Mouse (Mus musculus) NIH3T3 (cell line): ENCODE results near the gene Pan2.
"Not testable (repeated sequence)": the region's sequence is repeated elsewhere in the genome, so short reads cannot be mapped to it uniquely, and the experiment has no call there.

Experiments
- DNase-seq: peaks from one replicate; pipeline ENCODE4 v3.0.0-alpha.2; 2012; ENCODE audit warnings: low read depth

Gene Pan2

GRCm38 (mm10) chr10:128283604-128284579, 19.2 kb upstream of the Pan2 start:
- peak; percentile 90 for DNase-seq

GRCm38 (mm10) chr10:128290594-128290993, 12.5 kb upstream of the Pan2 start:
- not testable (repeated sequence) for DNase-seq

DNA sequence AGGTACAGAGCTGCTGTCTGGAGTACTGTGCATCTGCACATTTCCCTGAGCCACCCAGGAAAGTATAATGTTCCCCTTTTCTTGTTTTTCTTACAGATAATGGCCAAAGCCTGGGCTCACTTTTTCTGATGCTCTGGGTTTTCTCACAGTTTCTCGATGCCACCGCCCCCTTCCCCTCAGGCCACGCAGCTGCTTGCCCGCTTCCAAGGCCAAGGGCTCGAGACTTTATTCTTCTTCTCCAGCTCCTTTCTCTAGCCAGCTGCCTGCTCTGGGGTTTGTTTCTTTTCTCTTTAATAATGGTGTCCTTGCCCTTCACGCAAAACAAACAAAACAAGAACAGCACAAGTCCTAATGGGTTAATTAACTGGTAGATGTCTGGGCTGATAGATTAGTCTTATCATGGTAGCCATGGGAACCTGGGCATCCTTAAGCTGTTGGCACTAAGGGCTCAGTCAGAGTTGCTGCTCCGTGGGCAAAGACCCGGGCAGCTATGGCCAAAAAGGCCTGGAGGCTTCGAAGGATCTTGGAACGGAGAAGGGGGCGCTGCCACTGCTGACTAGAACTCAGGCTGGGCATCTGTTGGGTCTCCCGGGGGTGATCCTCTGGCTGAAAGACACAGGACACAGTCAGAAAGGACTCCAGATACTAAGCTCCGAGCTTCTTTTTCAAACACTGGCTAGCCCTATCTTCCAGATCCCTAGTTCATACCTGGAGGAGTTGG, 6.6 kb upstream of the Pan2 start:
- no peak for DNase-seq

- peak; percentile 13 for DNase-seq
Measured at GRCm38 (mm10) chr10:128297221-128297620, 5.9 kb upstream of the Pan2 start.

DNA sequence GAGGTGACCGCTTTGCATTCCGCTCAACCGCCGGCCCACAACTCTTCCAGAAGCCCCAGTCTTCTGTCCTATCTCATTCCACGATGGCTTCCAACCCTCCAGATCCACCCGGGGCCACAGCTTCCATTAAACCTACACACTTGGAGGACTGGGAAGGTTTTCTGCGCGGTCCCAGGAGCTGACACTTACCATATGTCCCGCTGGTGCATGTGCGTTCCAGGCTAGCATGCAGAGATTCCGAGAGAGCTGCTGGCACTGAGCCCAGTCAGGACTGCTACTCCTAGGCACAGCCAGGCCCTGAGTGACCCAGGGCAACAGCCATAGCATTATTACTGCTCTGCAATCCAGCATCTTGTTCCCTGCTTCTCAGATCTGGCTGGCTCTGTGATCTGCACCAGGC, 5.5 kb upstream of the Pan2 start:
- DNase-seq, result peak; percentile 22

GRCm38 (mm10) chr10:128298243-128298642, 4.9 kb upstream of the Pan2 start:
- peak; percentile 61 for DNase-seq

DNA sequence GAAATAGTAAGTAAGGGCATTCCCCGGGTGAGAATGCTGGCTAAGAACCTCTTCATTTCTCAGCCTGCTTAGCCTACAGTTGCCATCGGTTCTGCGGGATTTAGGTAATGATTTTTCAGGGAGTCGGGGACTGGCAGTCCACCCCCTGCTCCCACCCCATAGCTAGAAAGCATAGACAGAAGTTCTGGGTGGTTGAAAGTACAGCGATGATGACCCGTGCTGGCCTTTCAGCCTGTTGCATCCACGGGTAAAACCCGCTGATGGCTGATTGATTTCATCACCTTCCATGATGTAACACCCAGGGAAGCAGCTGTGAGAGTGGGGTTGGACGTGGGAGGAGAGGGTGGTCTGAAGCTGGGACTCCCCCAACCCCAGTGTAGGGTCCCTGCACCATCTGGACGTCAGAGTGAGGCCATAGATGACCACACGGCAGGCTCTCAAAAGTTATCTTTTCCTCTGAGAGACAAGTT, 4.4 kb upstream of the Pan2 start, which contains the start of gene Il23a:
TSS of gene Il23a (minus strand) at position 51 of the 470 bp plus-strand sequence.
- no peak for DNase-seq

GRCm38 (mm10) chr10:128302357-128302756, 778 bp upstream of the Pan2 start:
- DNase-seq, result peak; percentile 37

DNA sequence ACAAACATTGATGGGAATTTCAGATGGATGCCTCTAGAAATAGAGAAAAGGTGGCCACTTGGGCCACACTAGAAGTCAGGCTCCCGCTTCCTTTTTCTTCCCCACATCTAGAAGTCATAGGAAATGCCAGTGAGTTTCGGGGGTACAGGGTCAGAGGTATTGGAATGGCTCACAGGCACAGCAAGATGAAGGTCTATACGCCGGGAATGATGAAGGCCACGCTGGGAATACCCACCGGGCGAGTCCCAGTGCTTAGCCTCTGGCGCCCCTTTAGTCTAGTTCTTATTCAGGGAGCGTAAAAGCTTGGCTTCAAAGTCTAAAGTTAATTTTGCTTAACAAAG, 380 bp upstream of the Pan2 start:
- DNase-seq, result no peak

GRCm38 (mm10) chr10:128309654-128310053, 6.5 kb downstream of the Pan2 start:
- DNase-seq, result no peak

DNA sequence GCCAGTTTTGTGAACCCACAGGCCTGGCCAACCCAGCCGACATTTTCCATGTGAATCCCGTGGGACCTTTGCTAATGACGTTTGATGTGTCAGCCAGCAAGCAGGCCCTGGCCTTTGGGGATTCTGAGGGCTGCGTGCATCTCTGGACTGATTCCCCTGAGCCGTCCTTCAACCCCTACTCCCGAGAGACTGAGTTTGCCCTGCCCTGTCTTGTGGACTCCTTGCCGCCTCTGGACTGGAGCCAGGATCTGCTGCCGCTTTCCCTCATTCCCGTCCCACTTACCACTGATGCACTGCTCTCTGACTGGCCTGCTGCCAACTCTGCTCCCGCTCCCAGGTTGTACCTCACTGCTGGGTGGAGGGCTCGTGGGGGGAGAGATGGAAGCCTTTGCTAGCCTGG, 7.0 kb downstream of the Pan2 start:
- DNase-seq, result no peak

DNA sequence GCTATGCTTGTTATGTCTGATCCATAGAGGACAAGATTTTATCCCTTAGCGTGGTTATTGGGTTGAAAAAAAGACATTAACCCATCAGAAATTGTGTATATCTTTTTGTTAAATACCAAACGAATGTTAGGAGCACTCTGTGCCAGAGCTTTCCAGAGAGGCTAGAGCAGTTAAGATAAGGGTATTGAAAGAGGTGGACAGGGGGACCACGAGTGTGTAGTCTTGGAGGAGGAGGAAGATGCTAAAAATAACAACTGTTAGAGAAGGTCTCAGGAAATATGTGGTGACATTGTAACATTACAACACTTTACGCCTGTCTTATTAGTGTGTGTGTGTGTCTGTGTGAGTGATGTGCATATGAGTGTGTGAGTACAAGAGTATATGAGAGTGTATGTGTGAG, 7.8 kb downstream of the Pan2 start:
- no peak for DNase-seq

DNA sequence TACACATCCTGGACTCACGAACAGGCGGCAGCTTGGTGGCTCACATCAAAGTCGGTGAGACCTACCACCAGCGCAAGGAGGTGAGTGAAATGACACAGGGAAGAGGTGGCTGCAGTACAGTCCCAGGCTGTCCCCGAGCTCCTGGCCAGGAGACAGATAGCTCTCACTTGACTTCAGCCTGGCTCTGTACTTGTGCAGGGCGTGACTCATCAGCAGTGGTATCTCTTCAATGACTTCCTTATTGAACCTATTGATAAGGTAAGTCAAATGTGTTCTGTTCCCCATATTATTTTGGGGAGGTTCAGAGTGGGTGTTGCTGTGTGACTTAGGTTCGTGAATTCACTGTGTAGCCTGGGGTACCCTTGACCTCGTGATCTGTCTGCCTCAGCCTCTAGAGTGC, 12.4 kb downstream of the Pan2 start:
- no peak for DNase-seq

DNA sequence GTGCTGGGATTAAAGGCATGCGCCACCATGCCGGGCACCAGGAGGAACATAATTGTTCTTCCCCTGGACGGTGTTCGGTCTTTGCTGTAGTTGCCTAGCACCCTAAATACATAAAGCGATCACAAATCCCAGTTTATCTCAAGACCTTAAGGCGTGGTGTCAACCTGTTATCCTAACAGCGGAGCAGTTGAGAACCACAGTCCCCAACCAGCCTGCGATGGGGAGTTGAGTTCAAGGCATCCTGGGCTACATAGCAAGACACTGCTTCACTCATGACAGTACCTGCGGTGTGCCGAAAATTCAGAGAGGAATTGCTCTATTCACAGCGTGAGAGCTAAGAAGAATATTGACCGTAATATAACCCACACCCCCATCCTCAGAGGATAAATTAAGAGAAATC, 18.5 kb downstream of the Pan2 start:
- no peak for DNase-seq

GRCm38 (mm10) chr10:128322141-128323108, 19.3 kb downstream of the Pan2 start, which contains the start of gene Cnpy2:
Gene Cnpy2 (plus strand): TSS chr10:128322459.
- peak; percentile 94 for DNase-seq

DNA sequence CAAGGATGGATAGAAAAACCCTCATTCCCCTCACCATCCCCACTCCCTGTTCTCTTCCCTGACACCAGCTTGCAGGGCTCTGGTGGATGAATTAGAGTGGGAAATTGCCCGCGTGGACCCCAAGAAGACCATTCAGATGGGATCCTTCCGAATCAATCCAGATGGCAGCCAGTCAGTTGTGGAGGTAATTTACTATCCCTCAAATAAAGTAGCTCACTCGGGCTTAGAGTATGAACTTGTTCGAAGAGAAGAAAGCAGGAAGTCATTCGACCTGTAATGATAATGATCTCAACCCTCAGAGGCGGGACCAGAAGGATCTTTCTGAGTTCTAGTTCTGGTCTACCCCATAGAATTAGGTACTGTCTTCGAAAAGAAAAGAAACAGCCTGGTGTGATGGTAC, 20.4 kb downstream of the Pan2 start:
- DNase-seq, result no peak

DNA sequence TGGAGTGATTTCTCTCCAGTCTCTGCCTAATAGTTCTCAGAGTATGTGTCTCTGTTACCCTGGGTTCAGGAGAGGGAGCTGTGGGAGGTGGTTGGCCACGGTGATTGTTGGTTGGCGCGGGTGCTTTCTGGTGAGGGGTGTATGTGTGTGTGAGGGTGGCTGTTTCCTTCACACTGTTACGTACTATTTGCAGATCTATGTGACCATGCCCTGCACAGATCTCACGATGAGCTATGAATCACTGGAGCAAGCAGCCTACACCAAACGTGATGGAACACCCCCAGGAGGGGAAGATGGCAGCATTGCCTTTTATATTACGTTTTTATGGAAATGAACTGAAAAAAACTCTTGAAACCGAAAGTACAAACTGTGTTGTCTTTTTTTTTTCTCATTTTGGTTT, 23.7 kb downstream of the Pan2 start:
- no peak for DNase-seq

DNA sequence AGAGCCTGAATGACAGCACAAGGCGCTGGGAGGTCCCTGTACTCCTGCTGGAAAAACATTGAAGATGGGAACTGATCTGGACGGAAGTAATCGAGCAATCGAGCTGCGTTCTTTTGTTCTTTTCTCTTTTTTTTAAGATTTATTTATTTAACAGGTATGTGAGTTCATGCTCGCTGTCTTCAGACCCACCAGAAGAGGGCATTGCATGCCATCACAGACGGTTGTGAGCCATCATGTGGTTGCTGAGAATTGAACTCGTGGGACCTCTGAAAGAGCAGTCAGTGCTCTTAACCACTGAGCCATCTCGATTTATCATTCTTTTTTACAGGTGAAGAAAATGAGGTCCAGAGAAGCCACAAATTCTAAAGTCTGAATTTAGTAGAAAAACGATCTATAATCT, 24.5 kb downstream of the Pan2 start:
- DNase-seq, result peak; percentile 57

DNA sequence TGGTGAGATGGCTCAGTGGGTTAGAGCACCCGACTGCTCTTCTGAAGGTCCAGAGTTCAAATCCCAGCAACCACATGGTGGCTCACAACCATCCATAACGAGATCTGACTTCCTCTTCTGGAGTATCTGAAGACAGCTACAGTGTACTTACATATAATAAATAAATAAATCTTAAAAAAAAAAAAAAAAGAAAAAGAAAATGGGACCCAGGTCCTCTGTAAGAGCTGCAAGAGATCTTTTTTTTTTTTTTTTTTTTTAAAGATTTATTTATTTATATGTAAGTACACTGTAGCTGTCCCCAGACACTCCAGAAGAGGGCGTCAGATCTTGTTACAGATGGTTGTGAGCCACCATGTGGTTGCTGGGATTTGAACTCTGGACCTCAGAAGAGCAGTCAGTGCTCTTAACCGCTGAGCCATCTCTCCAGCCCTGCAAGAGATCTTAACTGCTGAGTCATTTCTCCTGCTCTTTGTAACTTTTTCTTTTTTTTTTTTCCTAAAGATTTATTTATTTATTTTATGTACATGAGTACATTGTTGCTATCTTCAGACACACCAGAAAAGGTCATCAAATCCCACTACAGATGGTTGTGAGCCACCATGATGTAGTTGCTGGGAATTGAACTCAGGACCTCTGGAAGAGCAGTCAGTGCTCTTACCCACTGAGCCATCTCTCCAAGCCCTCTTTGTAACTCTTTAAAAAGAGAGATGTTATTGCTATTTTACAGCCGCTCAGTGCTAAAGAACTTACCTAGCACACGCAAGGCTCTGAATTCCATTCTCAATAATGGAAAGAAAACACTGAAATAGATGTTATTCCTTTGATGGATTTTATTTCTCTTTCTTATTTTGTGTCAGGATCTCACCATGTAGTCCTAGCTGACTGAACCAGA, 29.5 kb downstream of the Pan2 start:
- DNase-seq, result not testable (repeated sequence)

- DNase-seq, result peak; percentile 93
Measured at GRCm38 (mm10) chr10:128335582-128335981, 32.4 kb downstream of the Pan2 start.

GRCm38 (mm10) chr10:128336195-128336594, 33.1 kb downstream of the Pan2 start:
- no peak for DNase-seq
